Mouse (Mus musculus): ENCODE measurements at regions not wholly inside any gene's neighbourhood (a gene's known extent, or its start where the extent isn't known, plus 50 kb on each side); places are given as distances from the start of the nearest gene placed in this dataset.

GRCm38 (mm10) chr11:18395631-18396030, 442.0 kb upstream of the Etaa1 start:
- no peak overlapping the region for H3K4me3 ChIP-seq (replicated peaks)
- TF ChIP-seq GATA1 (IDR thresholded peaks at IDR 0.05; ENCODE audit: borderline replicate concordance, low read length) (no peak), FLI1 (IDR thresholded peaks at IDR 0.05; ENCODE audit: low read length) (no peak)
- 0 out of 2 replicates have a peak, but pooled peaks cover 4% of the 10 kb centered on the region for H3K9me3 ChIP-seq
- H3K4me1 ChIP-seq = no peaks in the 10 kb centered on the region
- no peaks in the 10 kb centered on the region for H3K36me3 ChIP-seq (replicated peaks; ENCODE audit: low read length)
- no peaks in the 10 kb centered on the region for H3K27me3 ChIP-seq (replicated peaks)

- Histone ChIP-seq H3K27me3 (replicated peaks) (no peaks in the 10 kb centered on the region), H3K4me3 (replicated peaks) (no peak overlapping the region), H3K9me3 (no peaks in the 10 kb centered on the region), H3K4me1 (no peaks in the 10 kb centered on the region), H3K36me3 (replicated peaks; ENCODE audit: low read length) (no peaks in the 10 kb centered on the region)
- TF ChIP-seq GATA1 (IDR thresholded peaks at IDR 0.05; ENCODE audit: borderline replicate concordance, low read length) (no peak), FLI1 (IDR thresholded peaks at IDR 0.05; ENCODE audit: low read length) (no peak)
Observed at GRCm38 (mm10) chr11:18372813-18373332, 419.2 kb upstream of the Etaa1 start.

DNA sequence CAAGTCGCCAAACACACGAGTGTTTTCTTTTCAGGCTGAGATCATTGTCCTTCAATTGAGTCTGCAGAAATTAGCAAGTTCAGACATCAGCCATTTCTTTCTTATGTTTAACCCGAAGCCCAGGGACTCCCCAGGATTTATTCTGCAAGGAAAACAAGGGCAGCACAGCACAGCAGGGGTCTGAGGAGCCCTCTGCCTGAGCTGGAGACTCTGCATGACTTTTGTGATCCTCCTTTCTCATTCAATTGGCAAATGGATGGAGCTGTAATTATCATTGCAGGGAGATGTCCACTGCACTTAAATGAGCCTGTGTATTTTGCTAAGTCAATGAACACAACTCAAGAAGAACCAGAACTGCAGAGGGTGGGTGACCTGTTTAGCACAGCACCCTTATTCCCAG, 417.6 kb upstream of the Etaa1 start:
- H3K4me3 ChIP-seq (replicated peaks) = no peak overlapping the region
- TF ChIP-seq GATA1 (IDR thresholded peaks at IDR 0.05; ENCODE audit: borderline replicate concordance, low read length) (no peak), FLI1 (IDR thresholded peaks at IDR 0.05; ENCODE audit: low read length) (no peak)

DNA sequence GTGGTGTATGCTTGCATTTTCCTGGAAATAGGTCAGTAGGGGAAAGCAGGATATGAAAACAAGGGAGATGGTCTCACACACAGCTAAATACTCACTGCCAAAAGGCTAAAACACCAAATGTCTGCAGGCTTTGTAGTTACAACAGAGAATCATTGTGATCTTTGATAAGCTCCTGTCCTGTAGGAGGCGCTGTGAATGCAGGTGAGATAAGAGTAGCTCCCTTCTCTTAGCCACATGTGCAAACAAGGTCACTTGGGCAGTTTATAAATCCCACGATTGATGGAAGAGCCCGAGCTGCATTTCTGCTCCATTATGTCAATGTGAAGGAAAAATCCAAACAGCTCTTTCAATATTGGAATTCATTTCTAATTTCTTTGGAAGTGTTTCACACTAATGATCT, 417.2 kb upstream of the Etaa1 start:
- no peaks in the 10 kb centered on the region for H3K27me3 ChIP-seq (replicated peaks)
- no peaks in the 10 kb centered on the region for H3K4me1 ChIP-seq
- no peak for TF ChIP-seq GATA1 (IDR thresholded peaks at IDR 0.05; ENCODE audit: borderline replicate concordance, low read length)
- TF ChIP-seq FLI1 (IDR thresholded peaks at IDR 0.05; ENCODE audit: low read length) = no peak
- no peaks in the 10 kb centered on the region for H3K36me3 ChIP-seq (replicated peaks; ENCODE audit: low read length)
- H3K4me3 ChIP-seq (replicated peaks) = no peak overlapping the region
- no peaks in the 10 kb centered on the region for H3K9me3 ChIP-seq

More for the DNA sequence above, 417.6 kb upstream of the Etaa1 start:
- Histone ChIP-seq H3K9me3 (no peaks in the 10 kb centered on the region), H3K4me1 (no peaks in the 10 kb centered on the region), H3K27me3 (replicated peaks) (no peaks in the 10 kb centered on the region), H3K36me3 (replicated peaks; ENCODE audit: low read length) (no peaks in the 10 kb centered on the region)

DNA sequence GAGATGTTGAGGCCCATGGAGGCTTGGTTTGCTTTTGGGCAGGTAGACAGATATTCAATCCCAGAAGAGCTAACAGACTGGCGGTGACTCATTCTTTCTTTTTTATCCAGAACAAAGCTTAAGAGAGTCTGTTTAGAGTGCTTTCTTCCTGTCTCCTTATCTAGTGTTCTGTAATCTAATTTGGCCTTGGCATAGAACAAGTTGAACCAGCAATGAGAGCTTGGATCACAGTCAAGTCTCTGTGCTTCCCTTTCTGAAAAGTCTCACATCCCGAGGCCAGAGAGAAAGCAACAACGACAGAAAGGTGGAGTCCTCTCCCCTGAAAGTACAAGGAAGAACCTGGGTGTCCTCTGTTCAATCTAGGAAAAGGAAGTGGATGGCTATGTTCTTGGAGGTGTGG, 401.2 kb upstream of the Etaa1 start:
- Histone ChIP-seq H3K4me1 (no peaks in the 10 kb centered on the region), H3K4me3 (replicated peaks) (no peak overlapping the region), H3K36me3 (replicated peaks; ENCODE audit: low read length) (no peaks in the 10 kb centered on the region), H3K9me3 (peaks cover 2% of the 10 kb centered on the region; the same call in 1 of the 2 replicates), H3K27me3 (replicated peaks) (no peaks in the 10 kb centered on the region)
- TF ChIP-seq GATA1 (IDR thresholded peaks at IDR 0.05; ENCODE audit: borderline replicate concordance, low read length) (no peak), FLI1 (IDR thresholded peaks at IDR 0.05; ENCODE audit: low read length) (no peak)

DNA sequence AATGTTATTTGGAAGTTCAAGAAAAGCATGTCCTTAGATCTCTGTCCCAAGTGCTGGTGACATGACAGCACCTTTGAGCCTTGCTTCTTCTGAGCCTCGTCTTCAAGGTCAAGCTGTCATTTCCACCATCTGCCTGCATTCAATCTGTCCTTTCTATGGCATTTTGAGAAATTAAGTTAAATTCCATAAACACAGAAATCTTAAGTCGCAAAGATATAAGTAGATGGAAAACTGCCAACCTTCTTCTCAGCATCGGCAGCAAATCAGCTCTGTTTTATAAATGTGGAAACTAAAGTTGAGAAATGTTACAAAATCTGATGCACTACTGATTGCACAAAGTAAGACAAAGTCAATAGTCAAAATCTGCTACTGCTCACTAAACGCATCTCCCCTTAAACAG, 400.5 kb upstream of the Etaa1 start:
- Histone ChIP-seq H3K9me3 (peaks cover 2% of the 10 kb centered on the region; the same call in 1 of the 2 replicates), H3K4me3 (replicated peaks) (no peak overlapping the region), H3K27me3 (replicated peaks) (no peaks in the 10 kb centered on the region), H3K36me3 (replicated peaks; ENCODE audit: low read length) (no peaks in the 10 kb centered on the region), H3K4me1 (no peaks in the 10 kb centered on the region)
- TF ChIP-seq FLI1 (IDR thresholded peaks at IDR 0.05; ENCODE audit: low read length) = no peak

DNA sequence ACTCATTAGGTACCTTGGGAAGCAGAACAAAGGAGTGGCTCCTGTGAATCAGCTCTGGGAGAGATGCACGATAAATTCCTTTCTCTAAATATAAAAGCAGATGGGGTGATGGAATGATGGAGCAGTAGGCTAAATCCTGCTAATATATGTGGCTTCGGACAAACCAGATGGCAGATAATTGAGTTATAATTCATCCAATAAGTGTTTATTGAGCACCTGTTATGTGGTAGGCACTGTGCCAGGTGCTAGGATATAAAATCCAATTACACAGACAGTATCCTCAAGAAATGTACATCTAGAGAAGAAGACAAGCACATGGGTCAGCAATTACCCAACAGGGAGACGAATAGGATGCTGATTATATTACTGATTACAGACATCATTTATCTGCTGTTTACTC, 394.2 kb upstream of the Etaa1 start:
- no peak overlapping the region for H3K4me3 ChIP-seq (replicated peaks)
- H3K36me3 ChIP-seq (replicated peaks; ENCODE audit: low read length) = no peaks in the 10 kb centered on the region
- H3K27me3 ChIP-seq (replicated peaks) = no peaks in the 10 kb centered on the region
- TF ChIP-seq GATA1 (IDR thresholded peaks at IDR 0.05; ENCODE audit: borderline replicate concordance, low read length) (no peak), FLI1 (IDR thresholded peaks at IDR 0.05; ENCODE audit: low read length) (no peak)
- no peaks in the 10 kb centered on the region for H3K9me3 ChIP-seq
- H3K4me1 ChIP-seq = no peaks in the 10 kb centered on the region

GRCm38 (mm10) chr11:18313510-18314301, 360.0 kb upstream of the Etaa1 start:
- H3K36me3 ChIP-seq (replicated peaks; ENCODE audit: low read length) = no peaks in the 10 kb centered on the region
- no peaks in the 10 kb centered on the region for H3K9me3 ChIP-seq
- H3K4me1 ChIP-seq = no peaks in the 10 kb centered on the region
- no peaks in the 10 kb centered on the region for H3K27me3 ChIP-seq (replicated peaks)
- TF ChIP-seq FLI1 (IDR thresholded peaks at IDR 0.05; ENCODE audit: low read length) (no peak), GATA1 (IDR thresholded peaks at IDR 0.05; ENCODE audit: borderline replicate concordance, low read length) (no peak)
- no peak overlapping the region for H3K4me3 ChIP-seq (replicated peaks)

GRCm38 (mm10) chr11:18296194-18297125, 342.8 kb upstream of the Etaa1 start:
- no peaks in the 10 kb centered on the region for H3K27me3 ChIP-seq (replicated peaks)
- TF ChIP-seq FLI1 (IDR thresholded peaks at IDR 0.05; ENCODE audit: low read length) (no peak), GATA1 (IDR thresholded peaks at IDR 0.05; ENCODE audit: borderline replicate concordance, low read length) (no peak)
- H3K4me1 ChIP-seq = no peaks in the 10 kb centered on the region
- no peaks in the 10 kb centered on the region for H3K36me3 ChIP-seq (replicated peaks; ENCODE audit: low read length)
- H3K4me3 ChIP-seq (replicated peaks) = no peak overlapping the region
- H3K9me3 ChIP-seq = no peaks in the 10 kb centered on the region

Data from megakaryocyte, embryonic 14.5 days (primary cell).